Comparison of ENCODE assay signal across 18 mouse cellular contexts in genomic region chr1:191974509-191975405, GRCm38 (mm10). TPM values are rescaled to one million over a fixed set of nuclear protein-coding genes. Genes with fewer than 3 reads are reported as not detected.
DNase-seq lines count a peak whose midpoint lies in the region; ATAC-seq and TF ChIP-seq lines count a peak whose summit lies in the region.
"Had no signal": no experiment of that assay in that cellular context is flagged by ENCODE, and none has a peak within 500 bp of the region (broad histone marks: within the 10 kb centered on the region; RNA-seq: fewer than 3 reads in every experiment).

No protein-coding gene starts in this region.

- peaks cover 25% of the 10 kb centered on the region for H3K4me1 ChIP-seq in forebrain, embryonic 13.5 days
- no peaks in the 10 kb centered on the region; the same call in 1 of the 2 replicates for H3K4me1 ChIP-seq in forebrain, embryonic 14.5 days (ENCODE audit: control insufficient read depth, insufficient read depth, low read length)
- peaks cover 5% of the 10 kb centered on the region; the same call in 1 of the 2 replicates for H3K4me1 ChIP-seq in kidney, adult 2 months (ENCODE audit: control insufficient read depth, insufficient read depth, low read length)

- POLR2A ChIA-PET in Patski (lab: Charles Lee) = interaction anchor here (0.6 to 1.5 kb wide), 2 partner anchors 116 to 165 kb away, joined by 3 read pairs; no protein-coding TSS in a partner anchor

- TF ChIP-seq POLR2A in kidney, adult 2 months (IDR thresholded peaks at IDR 0.05; ENCODE audit: low read depth, low read length) = no peak

- no peaks in the 10 kb centered on the region for H3K36me3 ChIP-seq in forebrain, embryonic 13.5 days (ENCODE audit: poor library complexity, severe bottlenecking)
- H3K36me3 ChIP-seq in forebrain, embryonic 14.5 days (ENCODE audit: control insufficient read depth, insufficient read depth, low read length) = no peaks in the 10 kb centered on the region
- H3K36me3 ChIP-seq in kidney, adult 2 months (ENCODE audit: control insufficient read depth, insufficient read depth, low read length) = no peaks in the 10 kb centered on the region
- H3K36me3 ChIP-seq: forebrain, embryonic 15.5 days; heart, embryonic 10.5 days had no signal

- H3K27ac ChIP-seq in forebrain, embryonic 13.5 days = no peak overlapping the region
- H3K27ac ChIP-seq in forebrain, embryonic 14.5 days (ENCODE audit: low read depth, low read length) = no peak overlapping the region
- no peak overlapping the region for H3K27ac ChIP-seq in kidney, adult 2 months (ENCODE audit: insufficient read depth, low read depth, low read length)
- H3K27ac ChIP-seq: forebrain, embryonic 15.5 days; heart, embryonic 10.5 days had no signal

- TF ChIP-seq CTCF in Patski (IDR thresholded peaks at IDR 0.05) = no peak
- no peak for TF ChIP-seq CTCF in kidney, adult 2 months (conservative IDR thresholded peaks at IDR 0.05; ENCODE audit: insufficient read depth, insufficient read length, low read depth, low read length)

- ATAC-seq in forebrain, embryonic 13.5 days = no peak
- no peak for ATAC-seq in forebrain, embryonic 14.5 days
- ATAC-seq in Patski = peak; percentile 72
- ATAC-seq: forebrain, embryonic 15.5 days; hindbrain, embryonic 16.5 days; liver, postnatal 0 days had no signal

- 68% methylated on average over 13 of the region's 13 CpGs for WGBS in forebrain, embryonic 13.5 days
- WGBS in forebrain, embryonic 14.5 days = 53% methylated on average over 13 of the region's 13 CpGs
- 43% methylated on average over 13 of the region's 13 CpGs for WGBS in kidney, adult 2 months

- H3K27me3 ChIP-seq in forebrain, embryonic 13.5 days = no peaks in the 10 kb centered on the region
- H3K27me3 ChIP-seq in forebrain, embryonic 14.5 days (replicated peaks; ENCODE audit: control insufficient read depth, insufficient read depth, low read length) = no peaks in the 10 kb centered on the region
- H3K27me3 ChIP-seq in Patski = peaks cover 4% of the 10 kb centered on the region
- H3K27me3 ChIP-seq in kidney, adult 2 months (replicated peaks; ENCODE audit: control insufficient read depth, insufficient read depth, low read length) = no peaks in the 10 kb centered on the region
- H3K27me3 ChIP-seq: forebrain, embryonic 15.5 days had no signal

- CTCF ChIA-PET in Patski (lab: Charles Lee) = interaction anchor here (0.8 to 2.1 kb wide), 8 partner anchors 10 to 140 kb away, joined by 3 to 12 read pairs (median 4); partner anchors contain the start of gene Traf5

- no peak overlapping the region for H3K4me2 ChIP-seq in forebrain, embryonic 13.5 days
- no peak overlapping the region for H3K4me2 ChIP-seq in forebrain, embryonic 14.5 days (ENCODE audit: low read length)
- H3K4me2 ChIP-seq: forebrain, embryonic 15.5 days had no signal

- no peak overlapping the region for H3K4me3 ChIP-seq in forebrain, embryonic 13.5 days
- no peak overlapping the region for H3K4me3 ChIP-seq in forebrain, embryonic 14.5 days (ENCODE audit: low read depth, low read length)
- H3K4me3 ChIP-seq in kidney, adult 2 months (ENCODE audit: insufficient read depth, low read depth, low read length) = no peak overlapping the region
- H3K4me3 ChIP-seq: forebrain, embryonic 15.5 days; heart, embryonic 10.5 days had no signal

- in situ Hi-C loops in Patski (cut with MboI; ENCODE audit: low pct_unique_long_range_greater_than_20kb) = no loop called here

- no peak for DNase-seq in forebrain, embryonic 14.5 days (ENCODE audit: low spot score)
- peak; percentile 68 for DNase-seq in Patski (ENCODE audit: low read depth, low spot score)
- peak; percentile 82 for DNase-seq in kidney, adult 2 months
- peak; percentile 71 to 83 for DNase-seq in kidney, postnatal 25 days
- DNase-seq in left cerebral cortex, adult 9 months (ENCODE audit: low spot score in 2 of 2) = no peak
- no peak for DNase-seq in cerebellum, adult 9-10 months
- DNase-seq in yolk sac, embryonic 10.5 days (ENCODE audit: low spot score) = no peak
- DNase-seq: adrenal gland, postnatal 14 days; cerebellum, adult 2 months; heart, postnatal 10 days; liver; liver, postnatal 0 days; right cerebral cortex, postnatal 4 days; thymus, postnatal 36 days had no signal

- peak overlapping the region; percentile 9; the same call in 1 of the 2 replicates for H3K9ac ChIP-seq in forebrain, embryonic 13.5 days
- H3K9ac ChIP-seq in forebrain, embryonic 14.5 days (ENCODE audit: low read length) = no peak overlapping the region
- H3K9ac ChIP-seq: forebrain, embryonic 15.5 days; liver, postnatal 0 days had no signal

- no peaks in the 10 kb centered on the region for H3K9me3 ChIP-seq in forebrain, embryonic 13.5 days (replicated peaks)
- H3K9me3 ChIP-seq in forebrain, embryonic 14.5 days (replicated peaks; ENCODE audit: control insufficient read depth, low read length) = no peaks in the 10 kb centered on the region
- H3K9me3 ChIP-seq: forebrain, embryonic 15.5 days; heart, embryonic 10.5 days had no signal

RNA-seq across cellular contexts. Expression of gene Rd3, which starts 2.4 kb away (rescaled TPM):
- 1.8 and 3.0 TPM in 2 replicates for polyA plus RNA-seq in forebrain, embryonic 13.5 days (2015; fragmentation: Nextera tagmentation; extraction: Ambion mirVana)
- polyA plus RNA-seq in forebrain, embryonic 14.5 days (2014; fragmentation: Nextera tagmentation; extraction: Ambion mirVana) = 2.4 and 2.7 TPM in 2 replicates
- 0.06 TPM for polyA plus RNA-seq in Patski (2021)
- polyA plus RNA-seq in kidney, adult 2 months (2012; rRNA removed) = 0.41 and 0.88 TPM in 2 replicates

Comparison
In these comparisons a context has a peak if more than half of its experiments do, and no peak if none do; other contexts are left out.
1. DNase-seq: peak in Patski (single experiment), kidney, adult 2 months (single experiment) and kidney, postnatal 25 days (2 of 2); none in forebrain, embryonic 14.5 days (single experiment), left cerebral cortex, adult 9 months (0 of 2), cerebellum, adult 9-10 months (single experiment) and yolk sac, embryonic 10.5 days (single experiment).